Mouse (Mus musculus): ENCODE data around the gene Il17c. TPM values are rescaled to one million over a fixed set of nuclear protein-coding genes. Genes with fewer than 3 reads are reported as not detected.

The Il17c gene
- polyA plus RNA-seq (2021) = 0.39 TPM

DNA sequence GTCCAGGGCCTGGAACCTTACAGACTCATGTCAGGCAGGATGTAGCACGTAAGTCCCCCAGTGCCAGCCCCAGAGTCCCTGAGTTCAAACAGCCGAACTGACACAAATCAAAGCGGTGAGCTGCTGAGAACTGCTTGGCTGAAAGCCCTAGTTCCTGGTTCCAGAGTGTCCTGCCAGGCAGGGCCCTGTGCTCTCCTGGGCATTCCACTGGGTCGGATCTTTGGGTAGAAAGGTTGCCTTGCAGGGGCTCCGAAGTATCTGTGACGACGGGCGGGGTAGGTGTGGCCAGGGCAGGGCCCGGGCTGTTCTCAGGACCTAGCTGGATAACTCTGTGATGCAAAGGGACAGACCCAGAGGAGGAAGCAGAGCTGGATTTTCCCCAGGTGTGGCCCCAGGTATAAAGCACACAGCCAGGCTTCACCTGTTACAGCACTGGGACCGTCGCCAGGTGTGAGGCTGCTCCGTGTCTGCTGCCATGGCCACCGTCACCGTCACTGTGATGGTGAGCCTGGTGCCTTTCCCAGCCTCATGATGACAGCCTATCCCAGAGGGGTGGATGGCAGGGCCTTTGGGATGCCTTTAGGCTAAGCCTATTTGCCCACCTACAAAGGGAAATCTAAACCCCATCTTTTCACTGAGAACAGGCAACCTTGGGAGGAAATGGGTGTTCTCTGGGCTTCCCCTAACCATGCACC lies at the start of gene Il17c:
Gene Il17c, plus strand, starts transcription at position 645 of the 695 bp plus-strand sequence.
- no peaks in the 10 kb centered on the region for H3K27me3 ChIP-seq
- ChIA-PET CTCF (no interaction called here), POLR2A (interaction anchor here (1.4 to 1.7 kb wide), 2 partner anchors 10 to 53 kb away, joined by 4 to 7 read pairs; no protein-coding TSS in a partner anchor)
- ATAC-seq = no peak
- TF ChIP-seq CTCF (IDR thresholded peaks at IDR 0.05) = no peak
- DNase-seq (ENCODE audit: low read depth, low spot score) = no peak
- in situ Hi-C loops (cut with MboI; ENCODE audit: low pct_unique_long_range_greater_than_20kb) = no loop called here

DNA sequence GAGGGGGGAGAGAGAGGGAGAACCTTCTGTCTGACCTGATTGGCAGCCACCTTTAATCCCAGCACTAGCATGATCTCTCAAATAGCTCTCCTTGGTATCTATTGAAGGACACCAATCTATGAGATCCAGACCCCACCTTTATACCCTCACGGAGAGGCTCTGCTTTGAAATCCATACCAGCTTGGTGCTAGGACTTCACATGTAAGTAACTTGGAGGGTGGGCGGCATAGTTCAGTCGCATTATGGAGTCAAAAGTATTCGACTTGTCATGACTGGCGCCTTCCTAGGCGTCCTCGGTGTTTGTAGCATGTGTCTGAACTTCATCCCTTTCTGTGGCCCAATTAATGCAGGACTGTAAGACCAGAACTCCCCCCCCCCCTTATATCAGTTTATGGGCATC lies 46.5 kb upstream of the Il17c start:
- POLR2A ChIA-PET = interaction anchor here (0.7 to 1.0 kb wide), 3 partner anchors 8 to 42 kb away, joined by 4 to 5 read pairs (median 4); no protein-coding TSS in a partner anchor
- ATAC-seq = no peak
- DNase-seq (ENCODE audit: low read depth, low spot score) = no peak
- TF ChIP-seq CTCF (IDR thresholded peaks at IDR 0.05) = no peak
- H3K27me3 ChIP-seq = no peaks in the 10 kb centered on the region
- CTCF ChIA-PET = interaction anchor here (1.5 kb wide), 1 partner anchor 42 kb away, joined by 3 read pairs; no protein-coding TSS in a partner anchor
- in situ Hi-C loops (cut with MboI; ENCODE audit: low pct_unique_long_range_greater_than_20kb) = loop anchor here (5.0 kb wide), 1 partner anchor 83 kb away; no protein-coding TSS in a partner anchor

DNA sequence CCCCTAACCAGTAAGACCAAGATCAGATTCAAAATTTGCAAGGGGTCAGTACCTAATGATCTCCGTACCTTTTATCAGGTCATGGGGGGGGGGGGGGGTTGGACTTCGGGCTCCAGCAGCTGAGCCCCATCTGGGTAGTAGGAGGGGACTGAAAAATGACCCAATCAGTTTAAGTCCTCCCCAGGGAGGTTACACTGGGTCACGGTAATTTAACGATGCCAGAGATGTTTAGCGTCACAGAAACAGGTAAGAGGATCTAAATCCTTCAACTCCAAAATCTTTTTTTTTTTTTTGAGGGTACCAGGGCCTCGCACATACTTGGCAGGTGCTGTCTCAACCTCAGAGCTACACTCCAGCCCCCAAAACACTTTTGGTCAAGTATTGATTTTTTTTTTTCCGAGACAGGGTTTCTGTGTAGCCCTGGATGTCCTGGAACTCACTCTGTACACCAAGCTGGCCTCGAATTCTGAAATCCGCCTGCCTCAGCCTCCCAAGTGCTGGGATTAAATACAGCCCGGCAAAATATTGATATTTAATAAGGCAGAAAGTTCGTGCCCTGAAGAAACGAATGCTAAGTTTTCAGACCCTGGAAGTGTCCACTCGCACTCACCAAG lies 46.0 kb upstream of the Il17c start:
- ATAC-seq = no peak
- no peak for DNase-seq (ENCODE audit: low read depth, low spot score)
- no peaks in the 10 kb centered on the region for H3K27me3 ChIP-seq
- POLR2A ChIA-PET = interaction anchor here (0.7 to 1.6 kb wide), 4 partner anchors 9 to 43 kb away, joined by 3 to 5 read pairs (median 4); no protein-coding TSS in a partner anchor
- TF ChIP-seq CTCF (IDR thresholded peaks at IDR 0.05) = no peak
- in situ Hi-C loops (cut with MboI; ENCODE audit: low pct_unique_long_range_greater_than_20kb) = loop anchor here (5.0 kb wide), 1 partner anchor 84 kb away; no protein-coding TSS in a partner anchor
- CTCF ChIA-PET = interaction anchor here (1.5 kb wide), 1 partner anchor 43 kb away, joined by 3 read pairs; no protein-coding TSS in a partner anchor

DNA sequence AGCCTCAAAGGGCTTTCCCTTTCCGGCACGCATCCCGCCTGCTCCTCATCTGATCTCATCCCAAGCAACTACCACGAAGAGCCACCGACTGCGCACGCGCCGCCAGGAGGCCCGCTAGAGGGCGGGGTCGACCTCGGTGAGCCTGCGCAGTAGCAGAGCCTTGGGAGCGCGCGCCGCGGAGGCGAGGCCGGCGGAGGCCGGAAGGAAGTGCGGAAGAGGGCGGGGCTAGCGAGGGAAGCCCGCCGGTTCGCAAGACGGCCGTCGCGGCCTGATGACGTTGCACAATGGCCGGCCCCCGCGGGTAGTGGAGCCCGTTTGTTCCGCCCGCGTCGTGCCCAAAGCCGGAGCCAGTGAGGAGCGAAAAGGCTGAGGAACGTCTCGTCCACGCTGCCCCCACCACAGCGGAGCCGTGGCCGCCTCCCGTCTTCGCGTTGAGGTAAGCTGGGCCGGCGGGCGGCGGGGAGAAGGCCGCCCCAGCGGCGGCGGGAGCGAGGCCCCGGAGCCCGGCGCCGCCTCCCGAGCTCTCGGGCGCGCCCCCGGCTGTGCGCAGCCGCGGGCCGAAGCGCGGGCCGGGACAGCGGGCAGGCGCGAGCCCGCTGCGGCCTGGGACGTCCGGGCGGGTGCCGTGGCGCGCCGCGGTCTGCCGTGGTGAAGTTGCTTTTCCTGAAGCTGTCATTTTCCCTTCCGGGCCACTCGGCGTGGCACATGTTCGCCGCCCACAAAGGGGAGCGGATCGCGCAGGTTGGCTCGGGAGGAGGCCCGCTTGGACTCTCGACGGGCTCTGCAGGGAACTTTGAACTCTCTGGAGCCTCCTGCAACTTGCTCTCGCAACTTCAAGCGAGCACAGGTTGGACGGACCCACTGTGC lies 45.2 kb upstream of the Il17c start, which contains the start of gene Zc3h18:
Gene Zc3h18, plus strand, starts transcription at position 245 of the 867 bp plus-strand sequence.
- ChIA-PET CTCF (interaction anchor here (0.9 kb wide), 1 partner anchor 11 kb away, joined by 3 read pairs; no protein-coding TSS in a partner anchor), POLR2A (interaction anchor here (0.7 to 1.6 kb wide), 3 partner anchors 10 to 20 kb away, joined by 3 to 5 read pairs (median 3); no protein-coding TSS in a partner anchor)
- in situ Hi-C loops (cut with MboI; ENCODE audit: low pct_unique_long_range_greater_than_20kb) = loop anchor here (5.0 kb wide), 1 partner anchor 84 kb away; no protein-coding TSS in a partner anchor
- DNase-seq (ENCODE audit: low read depth, low spot score) (peak; percentile 85), ATAC-seq (peak; percentile 68)
- TF ChIP-seq CTCF (IDR thresholded peaks at IDR 0.05) = no peak
- H3K27me3 ChIP-seq = no peaks in the 10 kb centered on the region

DNA sequence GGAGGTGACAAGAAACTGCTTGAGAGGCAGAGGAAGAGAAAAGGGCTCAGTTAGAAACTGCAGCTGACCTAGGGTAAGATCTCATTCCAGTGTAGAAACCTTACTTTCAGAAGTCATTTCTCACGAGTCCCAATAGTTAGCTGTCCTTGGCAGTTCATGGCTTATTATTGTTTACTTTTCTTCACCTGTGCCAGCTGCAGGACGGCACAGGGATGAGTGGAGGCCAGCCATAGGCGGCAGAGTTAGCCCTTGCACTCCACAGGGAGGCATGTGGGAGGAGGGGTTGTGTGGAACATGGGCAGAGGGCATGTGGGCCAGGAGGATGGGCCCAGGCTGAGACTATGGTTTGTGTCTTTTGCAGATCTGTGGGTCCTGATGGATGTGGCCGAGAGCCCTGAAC lies 38.8 kb upstream of the Il17c start:
- in situ Hi-C loops (cut with MboI; ENCODE audit: low pct_unique_long_range_greater_than_20kb) = no loop called here
- no peak for ATAC-seq
- TF ChIP-seq CTCF (IDR thresholded peaks at IDR 0.05) = no peak
- DNase-seq (ENCODE audit: low read depth, low spot score) = no peak
- no peaks in the 10 kb centered on the region for H3K27me3 ChIP-seq
- ChIA-PET CTCF (no interaction called here), POLR2A (no interaction called here)

DNA sequence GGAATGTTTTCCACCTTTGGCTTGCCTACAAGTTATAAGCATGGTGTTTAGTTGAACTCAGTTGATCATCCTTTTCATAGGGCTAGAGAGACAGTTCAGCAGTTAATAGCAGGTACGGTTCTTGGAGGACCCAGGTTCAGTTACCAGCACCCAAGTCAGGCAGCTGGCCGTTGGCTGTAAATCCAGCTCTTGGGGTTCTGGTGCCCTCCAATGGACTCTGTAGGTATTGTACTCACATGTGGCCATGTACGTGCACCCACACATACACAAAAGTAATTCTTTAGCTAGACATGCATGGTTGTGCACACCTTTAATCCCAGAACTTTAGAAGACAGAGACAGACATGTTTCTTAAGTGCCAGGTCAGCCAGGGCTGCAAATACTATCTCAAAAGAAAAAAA lies 32.5 kb upstream of the Il17c start:
- POLR2A ChIA-PET = no interaction called here
- CTCF ChIA-PET = interaction anchor here (1.0 to 1.1 kb wide), 2 partner anchors 8 to 12 kb away, joined by 3 read pairs; no protein-coding TSS in a partner anchor
- no peaks in the 10 kb centered on the region for H3K27me3 ChIP-seq
- TF ChIP-seq CTCF (IDR thresholded peaks at IDR 0.05) = no peak
- in situ Hi-C loops (cut with MboI; ENCODE audit: low pct_unique_long_range_greater_than_20kb) = no loop called here
- DNase-seq (ENCODE audit: low read depth, low spot score) = no peak
- ATAC-seq = no peak

DNA sequence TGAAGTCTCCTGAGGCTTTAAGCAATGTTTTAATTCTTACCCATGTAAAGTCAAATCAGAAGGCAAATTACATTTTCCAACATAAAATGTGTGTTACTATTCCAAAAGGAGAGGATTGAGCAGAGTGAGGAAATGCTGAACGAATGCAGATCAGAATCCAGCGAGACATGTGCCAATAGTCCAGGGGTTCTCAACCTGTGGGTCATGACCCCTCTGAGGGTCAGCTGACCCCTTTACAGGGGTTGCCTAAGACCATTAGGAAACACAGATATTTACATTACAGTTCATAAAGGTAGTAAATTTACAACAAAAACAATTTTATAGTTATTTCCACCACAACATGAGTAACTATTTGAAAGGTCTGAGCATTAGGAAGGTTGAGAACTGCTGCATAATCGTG lies 31.1 kb upstream of the Il17c start:
- CTCF ChIA-PET = no interaction called here
- in situ Hi-C loops (cut with MboI; ENCODE audit: low pct_unique_long_range_greater_than_20kb) = no loop called here

DNA sequence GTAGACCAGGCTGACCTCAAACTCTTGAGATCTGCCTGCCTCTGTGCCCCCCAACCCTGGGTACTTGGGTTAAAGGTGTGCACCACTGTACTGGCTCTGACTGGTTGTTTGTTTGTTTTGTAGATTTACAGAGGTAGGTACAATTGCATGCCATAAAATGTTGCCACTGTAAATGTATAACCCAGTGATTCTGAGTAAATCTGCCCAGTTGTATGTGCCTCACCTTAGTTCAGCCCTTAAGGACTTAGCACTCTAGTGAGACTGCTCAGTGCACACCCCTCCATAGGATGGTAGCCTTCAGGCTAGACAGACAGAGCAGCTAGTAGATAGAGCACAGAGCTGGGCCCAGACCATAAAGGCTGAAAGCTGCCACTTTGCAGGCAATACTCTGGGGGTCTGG lies 28.1 kb upstream of the Il17c start:
- no peak for TF ChIP-seq CTCF (IDR thresholded peaks at IDR 0.05)
- in situ Hi-C loops (cut with MboI; ENCODE audit: low pct_unique_long_range_greater_than_20kb) = no loop called here
- no peaks in the 10 kb centered on the region for H3K27me3 ChIP-seq
- POLR2A ChIA-PET = no interaction called here
- no peak for DNase-seq (ENCODE audit: low read depth, low spot score)
- ATAC-seq = no peak
- CTCF ChIA-PET = interaction anchor here (1.2 kb wide), 1 partner anchor 10 kb away, joined by 4 read pairs; no protein-coding TSS in a partner anchor

More for the DNA sequence above, 31.1 kb upstream of the Il17c start:
- POLR2A ChIA-PET = interaction anchor here (0.6 kb wide), 1 partner anchor 11 kb away, joined by 5 read pairs; no protein-coding TSS in a partner anchor
- H3K27me3 ChIP-seq = no peaks in the 10 kb centered on the region
- ATAC-seq (no peak), DNase-seq (ENCODE audit: low read depth, low spot score) (no peak)
- TF ChIP-seq CTCF (IDR thresholded peaks at IDR 0.05) = no peak

DNA sequence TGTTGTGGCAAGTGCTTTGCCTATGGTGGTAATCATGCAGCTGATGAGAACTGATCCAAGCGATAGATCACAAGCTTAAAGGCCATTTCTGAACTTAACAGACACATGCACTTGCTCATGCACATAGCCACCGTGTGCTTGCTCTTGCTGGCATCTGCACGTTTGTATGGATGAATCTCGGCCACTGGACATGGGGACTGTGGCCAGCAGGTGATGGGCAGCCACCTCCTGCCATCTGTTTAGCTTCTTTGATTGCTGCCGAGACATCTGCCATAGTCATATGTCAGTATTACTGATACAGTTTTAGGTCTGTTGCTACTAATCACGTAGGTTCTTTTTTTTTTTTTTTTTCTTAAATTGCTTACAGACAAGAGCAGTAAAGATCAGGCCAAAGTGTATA lies 26.5 kb upstream of the Il17c start:
- CTCF ChIA-PET = no interaction called here
- DNase-seq (ENCODE audit: low read depth, low spot score) (no peak), ATAC-seq (no peak)
- in situ Hi-C loops (cut with MboI; ENCODE audit: low pct_unique_long_range_greater_than_20kb) = no loop called here
- POLR2A ChIA-PET = interaction anchor here (0.7 kb wide), 1 partner anchor 92 kb away, joined by 4 read pairs; no protein-coding TSS in a partner anchor
- no peaks in the 10 kb centered on the region for H3K27me3 ChIP-seq
- no peak for TF ChIP-seq CTCF (IDR thresholded peaks at IDR 0.05)

DNA sequence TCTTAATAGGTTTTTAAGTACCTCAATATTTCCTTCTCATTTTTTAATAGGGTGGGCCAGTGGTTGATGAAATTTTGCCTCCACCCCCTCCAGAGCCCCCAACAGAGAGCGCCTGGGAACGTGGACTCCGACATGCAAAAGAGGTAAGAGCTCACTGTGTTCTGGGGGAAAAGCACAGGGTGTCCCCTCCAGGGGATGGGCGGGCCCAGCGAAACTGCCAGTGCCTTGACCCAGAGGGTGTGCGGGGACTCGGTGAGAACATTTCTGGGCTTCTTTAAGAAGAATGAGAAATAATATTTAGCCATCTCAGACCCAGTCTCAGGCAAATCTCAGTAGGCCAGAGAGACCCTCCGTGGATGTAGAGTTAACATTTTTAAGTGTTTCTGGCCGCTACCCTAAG lies 23.6 kb upstream of the Il17c start:
- DNase-seq (ENCODE audit: low read depth, low spot score) = no peak
- ATAC-seq = no peak
- TF ChIP-seq CTCF (IDR thresholded peaks at IDR 0.05) = no peak
- ChIA-PET CTCF (interaction anchor here (0.9 kb wide), 1 partner anchor 9 kb away, joined by 3 read pairs; no protein-coding TSS in a partner anchor), POLR2A (interaction anchor here (1.3 kb wide), 1 partner anchor 55 kb away, joined by 3 read pairs; no protein-coding TSS in a partner anchor)
- in situ Hi-C loops (cut with MboI; ENCODE audit: low pct_unique_long_range_greater_than_20kb) = no loop called here
- no peaks in the 10 kb centered on the region for H3K27me3 ChIP-seq
